Mouse (Mus musculus) thymus, adult 2 months (tissue): ENCODE measurements around the gene Fxr2. TPM values are rescaled to one million over a fixed set of nuclear protein-coding genes. Genes with fewer than 3 reads are reported as not detected.

Experiments
- DNase-seq: peaks from one replicate; pipeline ENCODE4 v3.0.0; 2021
- H3K27ac ChIP-seq: fragments of 200-500 bp; 2 replicates; pipeline ENCODE4 v1.5.1; 2012; ENCODE audit warnings: low read length, control low read depth; ENCODE audit not compliant: control insufficient read depth, insufficient read depth
- H3K27me3 ChIP-seq: fragments of 200-500 bp; 2 replicates; pipeline ENCODE4 v1.6.1; 2012; ENCODE audit warnings: mild to moderate bottlenecking, low read length, moderate library complexity, mixed read lengths; ENCODE audit not compliant: control insufficient read depth, insufficient read depth
- H3K36me3 ChIP-seq: fragments of 200-500 bp; 2 replicates; pipeline ENCODE4 v1.6.1; 2012; ENCODE audit warnings: mild to moderate bottlenecking, low read length, moderate library complexity; ENCODE audit not compliant: control insufficient read depth, insufficient read depth
- H3K4me1 ChIP-seq: fragments of 200-500 bp; replicated peaks from 2 replicates; pipeline ENCODE4 v1.6.1; 2012; ENCODE audit warnings: low read length; ENCODE audit not compliant: control insufficient read depth, insufficient read depth
- H3K4me3 ChIP-seq: fragments of 200-500 bp; 2 replicates; pipeline ENCODE4 v1.5.1; 2012; ENCODE audit warnings: mild to moderate bottlenecking, low read length, control low read depth, moderate library complexity; ENCODE audit not compliant: control insufficient read depth, insufficient read depth
- CTCF ChIP-seq: fragments of 200-500 bp; IDR thresholded peaks from 2 replicates; pipeline ENCODE4 v1.5.1; 2012; ENCODE audit warnings: mild to moderate bottlenecking, control low read depth, low read length, moderate library complexity, borderline replicate concordance; ENCODE audit not compliant: control insufficient read depth, poor library complexity, insufficient read depth; ENCODE audit errors: extremely low read depth
- POLR2A ChIP-seq: fragments of 200-500 bp; IDR thresholded peaks from 2 replicates; pipeline ENCODE4 v1.6.1; 2012; ENCODE audit warnings: mild to moderate bottlenecking, low read length, control low read depth, moderate library complexity; ENCODE audit not compliant: control insufficient read depth, poor library complexity, insufficient read depth; ENCODE audit errors: extremely low read depth
- WGBS: fragments of 180-500 bp; shearing (Covaris S2); methylation state at CpG from one replicate; pipeline ENCODE4 v1.1.7; 2018; 5-methylcytosine and 5-hydroxymethylcytosine counted together
- polyA plus RNA-seq: library from polyadenylated mRNA; depleted of rRNA; stranded (reverse); fragments of >200 nt; gene quantifications from 2 replicates; pipeline ENCODE4 v1.2.3, GENCODE M21; 2012; rRNA removed

Fxr2 gene
- polyA plus RNA-seq = 94.1 and 96.0 TPM in 2 replicates

DNA sequence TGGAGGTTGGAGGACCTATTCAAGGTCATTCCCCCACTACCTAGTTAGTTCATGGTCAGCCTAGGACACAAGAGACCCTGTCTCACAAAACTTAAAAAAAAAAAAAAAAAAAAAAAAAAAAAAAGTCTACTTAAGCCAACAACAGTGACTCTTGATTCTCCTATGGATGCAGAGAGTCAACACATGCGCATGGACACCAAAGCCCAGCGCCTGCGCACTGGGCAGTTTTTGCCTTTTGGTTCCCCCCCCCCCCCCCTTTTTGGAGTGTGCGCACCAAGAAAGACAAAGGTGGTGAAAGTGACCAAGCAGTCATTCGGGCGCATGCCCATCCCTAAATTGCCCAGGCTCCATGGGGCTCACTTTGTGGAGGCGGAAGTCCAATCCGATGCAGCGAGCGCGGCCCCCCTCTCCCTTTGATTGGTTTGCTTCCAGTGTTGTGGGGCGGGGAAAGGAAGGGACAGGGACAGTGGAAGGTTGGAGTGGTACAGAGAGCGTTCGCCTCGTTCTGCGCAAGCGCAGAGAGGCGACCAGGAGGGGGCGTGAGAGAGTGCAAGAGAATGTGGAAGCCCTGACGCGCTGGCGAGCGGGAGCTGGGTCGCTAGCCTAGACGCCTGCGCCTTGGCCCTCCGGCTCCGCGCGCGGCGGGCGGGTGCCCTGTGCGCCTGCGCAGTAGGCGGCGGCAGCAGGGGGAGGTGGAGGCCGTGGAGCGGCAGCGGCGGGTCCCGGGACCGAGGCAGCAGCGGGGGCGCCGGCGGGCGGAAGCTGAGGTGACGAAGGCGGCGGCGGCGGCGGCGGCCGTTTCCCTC lies at the start of gene Fxr2:
Gene Fxr2, plus strand, starts transcription at position 707 of the 806 bp plus-strand sequence.
- TF ChIP-seq CTCF = peak; percentile 92
- TF ChIP-seq POLR2A = peak; percentile 81
- Histone ChIP-seq H3K27ac (peak within 1 kb of the TSS; percentile 71; the same call in 1 of the 2 replicates), H3K4me1 (peaks cover 2% of the 10 kb centered on the region), H3K27me3 (no peaks in the 10 kb centered on the region), H3K36me3 (no peaks in the 10 kb centered on the region), H3K4me3 (peak within 1 kb of the TSS; percentile 67)
- under 1% methylated on average over 45 of the region's 56 CpGs for WGBS
- peak; percentile 100 for DNase-seq

DNA sequence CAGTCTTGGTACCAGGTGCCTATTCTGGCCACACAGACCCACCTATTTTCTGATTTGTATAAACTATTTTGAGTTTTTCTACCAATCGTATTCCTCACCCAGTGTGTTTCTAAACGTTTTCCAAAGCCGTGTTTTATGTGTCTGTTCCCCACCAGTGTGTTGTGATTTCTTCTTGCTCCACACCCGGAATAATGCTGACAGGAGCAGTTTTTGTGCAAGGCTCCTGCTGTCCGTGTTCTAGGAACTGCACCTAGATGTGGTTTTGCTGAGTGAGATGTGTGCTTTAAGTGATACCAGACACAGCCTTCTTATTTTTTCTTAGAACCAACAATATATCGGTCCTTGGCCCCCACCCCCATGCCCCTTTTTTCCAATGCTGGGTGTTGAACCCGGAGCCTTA lies 48.8 kb upstream of the Fxr2 start:
- Histone ChIP-seq H3K36me3 (peaks cover 26% of the 10 kb centered on the region), H3K4me3 (no peak overlapping the region), H3K27ac (no peak overlapping the region), H3K4me1 (peaks cover 2% of the 10 kb centered on the region), H3K27me3 (no peaks in the 10 kb centered on the region)
- TF ChIP-seq POLR2A (no peak), CTCF (no peak)
- DNase-seq = no peak
- WGBS = 84% methylated on average over 7 of the region's 7 CpGs

DNA sequence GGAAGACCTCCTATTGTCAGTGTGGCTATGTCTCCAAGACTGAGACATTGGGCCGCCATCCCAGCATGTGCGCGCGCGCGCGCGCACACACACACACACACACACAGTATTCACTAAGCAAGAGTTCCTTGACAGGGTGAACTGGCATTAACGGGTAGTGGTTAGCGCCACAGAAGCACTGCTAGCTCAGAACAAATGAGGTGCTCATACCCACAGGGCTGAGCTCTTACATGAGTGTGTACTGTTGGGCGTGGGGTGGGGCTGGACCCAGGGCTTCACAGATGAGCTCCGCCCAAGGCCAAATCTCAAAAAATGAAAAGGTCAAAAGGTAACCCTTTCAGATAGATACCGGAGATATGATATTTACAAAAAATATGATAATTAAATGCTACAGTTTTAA lies 47.9 kb upstream of the Fxr2 start:
- H3K27me3 ChIP-seq = no peaks in the 10 kb centered on the region
- peaks cover 2% of the 10 kb centered on the region for H3K4me1 ChIP-seq
- TF ChIP-seq CTCF (no peak), POLR2A (no peak)
- H3K27ac ChIP-seq = no peak overlapping the region
- no peak for DNase-seq
- H3K4me3 ChIP-seq = no peak overlapping the region
- peaks cover 35% of the 10 kb centered on the region for H3K36me3 ChIP-seq
- 97% methylated on average over 13 of the region's 13 CpGs for WGBS

DNA sequence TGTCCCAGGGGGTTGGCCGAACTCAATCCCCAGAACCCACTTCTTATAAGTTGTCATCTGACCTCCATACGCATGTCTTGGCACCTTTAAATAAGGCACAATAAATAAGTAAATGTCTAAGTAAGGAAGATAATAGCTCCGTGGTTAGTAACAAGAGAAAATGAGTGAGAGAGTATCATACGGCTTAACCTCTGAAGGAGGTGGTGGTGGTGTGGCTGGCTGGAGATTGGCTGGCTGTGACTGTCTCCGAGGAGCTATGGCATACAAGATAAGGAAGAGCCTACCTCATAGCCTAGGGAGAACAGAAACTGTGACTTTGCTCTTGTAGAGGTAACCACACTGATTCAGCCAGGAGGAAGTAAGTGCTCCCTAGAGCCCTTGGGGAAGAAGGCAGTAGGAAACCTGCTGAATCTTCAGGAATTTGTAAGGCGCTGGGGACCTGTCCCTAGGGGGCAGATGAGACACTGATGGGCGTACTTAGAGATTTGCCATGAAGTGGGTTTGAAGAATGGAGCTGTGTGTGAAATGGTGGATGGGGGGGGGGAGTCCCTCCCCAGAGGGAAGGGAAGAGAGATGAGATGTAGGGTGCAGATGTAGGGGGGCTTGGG lies 47.0 kb upstream of the Fxr2 start:
- Histone ChIP-seq H3K27me3 (no peaks in the 10 kb centered on the region), H3K27ac (no peak overlapping the region), H3K36me3 (peaks cover 44% of the 10 kb centered on the region), H3K4me3 (no peak overlapping the region), H3K4me1 (peaks cover 2% of the 10 kb centered on the region)
- no peak for DNase-seq
- 77% methylated on average over 7 of the region's 7 CpGs for WGBS
- TF ChIP-seq POLR2A = no peak
- TF ChIP-seq CTCF = no peak

DNA sequence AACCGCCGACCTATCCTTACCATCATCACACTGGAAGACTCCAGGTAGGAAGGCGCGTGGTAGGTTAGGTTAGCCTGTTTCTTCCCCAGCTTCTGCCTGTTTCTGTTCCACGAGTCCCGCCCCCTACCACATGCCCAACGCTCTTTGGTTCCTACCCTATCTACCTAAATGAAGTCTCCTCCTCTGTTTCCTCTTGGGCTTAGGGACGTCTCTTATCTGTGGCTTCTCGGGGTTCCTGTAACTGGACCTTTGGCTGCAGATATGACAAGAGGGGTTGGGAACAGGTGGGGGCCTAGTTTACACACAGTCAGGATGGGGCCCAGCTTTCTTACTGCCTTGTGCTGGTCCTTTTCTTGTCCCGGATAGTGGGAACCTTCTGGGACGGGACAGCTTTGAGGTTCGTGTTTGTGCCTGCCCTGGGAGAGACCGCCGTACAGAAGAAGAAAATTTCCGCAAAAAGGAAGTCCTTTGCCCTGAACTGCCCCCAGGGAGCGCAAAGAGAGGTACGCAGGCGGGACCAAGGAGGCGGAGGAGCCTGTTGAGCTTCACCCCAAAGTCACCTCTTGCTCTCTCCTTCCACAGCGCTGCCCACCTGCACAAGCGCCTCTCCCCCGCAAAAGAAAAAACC lies 43.5 kb upstream of the Fxr2 start:
- Histone ChIP-seq H3K4me1 (no peaks in the 10 kb centered on the region; the same call in 1 of the 2 replicates), H3K27me3 (no peaks in the 10 kb centered on the region), H3K36me3 (peaks cover 60% of the 10 kb centered on the region), H3K4me3 (no peak overlapping the region), H3K27ac (no peak overlapping the region)
- 96% methylated on average over 22 of the region's 22 CpGs for WGBS
- no peak for DNase-seq
- TF ChIP-seq POLR2A (no peak), CTCF (no peak)

DNA sequence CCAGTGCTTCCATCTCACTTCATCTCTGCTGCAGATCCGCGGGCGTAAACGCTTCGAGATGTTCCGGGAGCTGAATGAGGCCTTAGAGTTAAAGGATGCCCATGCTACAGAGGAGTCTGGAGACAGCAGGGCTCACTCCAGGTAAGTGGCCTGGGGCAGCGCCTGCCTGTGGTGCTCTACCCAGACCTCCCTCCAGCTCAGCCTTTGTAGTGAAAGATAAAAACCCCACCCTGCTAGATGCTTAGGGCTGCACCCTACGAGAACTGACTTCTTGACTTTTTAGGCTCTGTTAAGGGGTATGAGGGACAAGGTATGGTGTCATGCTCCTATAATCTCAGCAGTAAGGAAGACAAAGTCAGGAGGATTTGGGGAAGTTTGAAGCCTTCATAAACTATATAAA lies 42.2 kb upstream of the Fxr2 start:
- 99% methylated on average over 8 of the region's 8 CpGs for WGBS
- DNase-seq = no peak
- TF ChIP-seq POLR2A (no peak), CTCF (no peak)
- Histone ChIP-seq H3K27ac (no peak overlapping the region), H3K27me3 (no peaks in the 10 kb centered on the region), H3K36me3 (peaks cover 60% of the 10 kb centered on the region), H3K4me1 (no peaks in the 10 kb centered on the region), H3K4me3 (no peak overlapping the region)

- H3K4me1 ChIP-seq = no peaks in the 10 kb centered on the region
- no peak for TF ChIP-seq CTCF
- TF ChIP-seq POLR2A = no peak
- H3K27ac ChIP-seq = no peak overlapping the region
- no peak for DNase-seq
- WGBS = 94% methylated on average over 3 of the region's 3 CpGs
- H3K36me3 ChIP-seq = peaks cover 60% of the 10 kb centered on the region
- no peaks in the 10 kb centered on the region for H3K27me3 ChIP-seq
- H3K4me3 ChIP-seq = no peak overlapping the region
Observed at GRCm38 (mm10) chr11:69591424-69591823, 41.4 kb upstream of the Fxr2 start.
